Mouse (Mus musculus) heart, embryonic 15.5 days (tissue): Measurements from ENCODE around the gene Cux1. TPM values are rescaled to one million over a fixed set of nuclear protein-coding genes. Genes with fewer than 3 reads are reported as not detected.

ENCODE experiments used
- ATAC-seq: fragments of 200-750 bp; cut with Nextera tagmentation; replicated peaks from 2 replicates; pipeline ENCODE4 v1.8.0; 2017; ENCODE audit warnings: low read depth, moderate TSS enrichment; ENCODE audit not compliant: insufficient number of reproducible peaks, insufficient read depth, low FRiP score
- H3K27ac ChIP-seq: fragments of 300-500 bp; sonication (generic); 2 replicates; pipeline ENCODE4 v1.5.1; 2015; ENCODE audit warnings: mild to moderate bottlenecking, inconsistent platforms
- H3K27me3 ChIP-seq: fragments of 300-500 bp; sonication (generic); 2 replicates; pipeline ENCODE4 v1.6.1; 2015; ENCODE audit warnings: inconsistent platforms
- H3K36me3 ChIP-seq: fragments of 300-500 bp; sonication (generic); 2 replicates; pipeline ENCODE4 v1.6.1; 2015; ENCODE audit warnings: mild to moderate bottlenecking, inconsistent platforms
- H3K4me1 ChIP-seq: fragments of 300-500 bp; sonication (generic); replicated peaks from 2 replicates; pipeline ENCODE4 v1.6.1; 2015; ENCODE audit warnings: inconsistent platforms
- H3K4me2 ChIP-seq: fragments of 300-500 bp; sonication (generic); 2 replicates; pipeline ENCODE4 v1.6.1; 2015; ENCODE audit warnings: inconsistent platforms, mild to moderate bottlenecking, moderate library complexity
- H3K4me3 ChIP-seq: fragments of 300-500 bp; sonication (generic); 2 replicates; pipeline ENCODE4 v1.5.1; 2015; ENCODE audit warnings: mild to moderate bottlenecking, inconsistent platforms
- H3K9ac ChIP-seq: fragments of 300-500 bp; sonication (generic); 2 replicates; pipeline ENCODE4 v1.6.1; 2015; ENCODE audit warnings: mild to moderate bottlenecking, inconsistent platforms
- H3K9me3 ChIP-seq: fragments of 300-500 bp; sonication (generic); replicated peaks from 2 replicates; pipeline ENCODE4 v1.6.1; 2016; ENCODE audit warnings: inconsistent platforms
- WGBS: fragments of 180-500 bp; shearing (Covaris S2); methylation state at CpG from one replicate; pipeline ENCODE4 v1.1.7; 2015; ENCODE audit warnings: mixed read lengths; 5-methylcytosine and 5-hydroxymethylcytosine counted together
- polyA plus RNA-seq: library from polyadenylated mRNA; unstranded; fragments of >200 nt; fragmentation: Nextera tagmentation; extraction: Ambion mirVana; gene quantifications from 2 replicates; pipeline ENCODE4 v1.2.1, GENCODE M21; 2015

Cux1 gene
- polyA plus RNA-seq, 1 experiment from 2014 or later = 71.2 TPM

DNA sequence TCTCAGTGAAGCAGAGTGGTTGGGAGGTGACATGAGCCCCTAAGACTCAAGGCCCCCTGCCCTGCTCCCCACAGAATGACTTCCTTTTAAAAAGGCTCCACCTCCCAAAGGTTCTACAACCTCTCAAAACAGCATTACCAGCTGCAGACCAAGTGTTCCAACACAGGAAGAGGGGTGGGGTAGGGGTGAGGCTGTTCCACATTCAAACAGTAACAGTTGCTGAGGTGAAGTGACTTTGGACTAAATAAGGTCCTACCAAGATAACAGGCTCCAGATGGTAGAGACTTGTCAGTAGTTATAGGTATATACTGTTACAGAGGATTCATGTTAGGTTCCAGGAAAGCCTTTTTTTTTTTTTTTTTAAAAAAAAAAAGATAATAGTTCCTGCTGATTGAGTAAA is 117.5 kb downstream of the Cux1 start:
- Histone ChIP-seq H3K4me3 (no peak overlapping the region), H3K36me3 (no peaks in the 10 kb centered on the region), H3K9ac (no peak overlapping the region), H3K4me1 (peaks cover 20% of the 10 kb centered on the region), H3K4me2 (no peak overlapping the region), H3K27me3 (no peaks in the 10 kb centered on the region), H3K27ac (no peak overlapping the region), H3K9me3 (no peaks in the 10 kb centered on the region)
- no peak for ATAC-seq

DNA sequence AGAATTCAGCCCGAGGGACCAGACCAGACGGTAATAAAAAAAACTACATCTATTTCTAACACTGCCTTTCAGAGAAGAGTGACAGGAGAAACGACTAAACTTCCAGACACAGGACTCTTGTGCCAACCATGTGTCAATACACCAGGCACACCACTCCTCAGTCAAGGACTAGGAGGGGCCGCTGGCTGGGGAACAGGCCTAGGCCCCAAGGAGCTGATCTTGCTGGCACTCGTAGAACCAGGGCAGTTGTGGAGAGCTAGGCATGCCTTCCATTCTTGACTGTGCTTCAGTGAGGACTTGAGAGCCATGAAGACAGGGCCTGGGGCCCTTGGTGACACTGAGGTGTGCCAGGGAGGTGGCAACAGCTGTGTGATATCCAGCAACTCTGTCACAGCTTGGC is 121.3 kb downstream of the Cux1 start:
- Histone ChIP-seq H3K4me2 (no peak overlapping the region), H3K36me3 (no peaks in the 10 kb centered on the region), H3K27me3 (no peaks in the 10 kb centered on the region), H3K9ac (no peak overlapping the region), H3K4me1 (peaks cover 42% of the 10 kb centered on the region), H3K4me3 (no peak overlapping the region), H3K9me3 (no peaks in the 10 kb centered on the region), H3K27ac (peak overlapping the region; percentile 61)
- WGBS = 31% methylated on average over 5 of the region's 5 CpGs
- ATAC-seq = peak; percentile 69

DNA sequence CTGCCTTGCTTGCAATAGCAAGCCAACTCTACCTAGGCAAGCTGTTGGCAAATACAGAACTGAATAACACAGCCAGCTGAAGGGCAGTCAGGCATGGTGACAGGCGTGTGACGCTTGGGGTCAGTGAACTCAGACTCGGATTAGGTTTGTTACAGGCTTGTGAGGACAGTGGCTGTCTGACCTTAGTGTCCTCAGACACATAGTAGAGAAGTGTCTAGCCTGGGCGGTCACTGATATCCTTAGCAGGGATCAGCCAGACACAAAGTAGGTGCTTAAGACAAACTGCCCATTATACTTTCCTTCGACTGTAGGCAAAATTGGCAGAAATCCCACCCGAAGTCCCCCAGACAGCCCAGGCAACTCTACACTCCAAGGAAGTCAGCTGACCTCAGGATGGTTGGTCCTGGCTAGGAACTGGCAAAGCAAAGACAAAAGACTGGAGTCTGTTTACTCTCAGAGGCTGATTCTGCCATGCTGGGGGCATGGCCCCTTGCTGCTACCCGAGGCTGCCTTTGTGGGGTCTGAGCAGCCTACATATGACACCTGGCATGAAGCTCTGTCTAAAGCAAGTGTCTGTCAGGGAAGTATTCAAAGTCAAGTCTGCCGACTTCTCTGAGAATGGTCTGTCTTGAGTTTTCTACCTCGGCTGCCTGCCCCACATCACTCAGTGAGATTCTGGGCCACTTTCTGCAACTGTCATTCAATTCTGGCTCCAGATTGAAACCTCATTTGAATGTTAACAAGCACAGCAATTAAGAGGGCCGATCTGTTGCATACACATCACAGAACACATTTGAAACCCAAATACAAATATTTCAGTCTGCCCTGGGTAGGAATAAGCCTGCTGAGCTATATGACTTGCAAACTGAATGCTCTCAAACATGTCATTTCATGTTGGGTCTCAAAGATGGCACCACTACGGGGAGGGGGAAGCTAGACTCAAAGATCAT is 124.8 kb downstream of the Cux1 start:
- Histone ChIP-seq H3K9me3 (no peaks in the 10 kb centered on the region), H3K9ac (no peak overlapping the region), H3K27me3 (no peaks in the 10 kb centered on the region), H3K4me3 (no peak overlapping the region), H3K4me2 (no peak overlapping the region), H3K4me1 (peaks cover 37% of the 10 kb centered on the region), H3K27ac (peak overlapping the region; percentile 23; the same call in 1 of the 2 replicates), H3K36me3 (no peaks in the 10 kb centered on the region)
- ATAC-seq = no peak
- WGBS = 43% methylated on average over 11 of the region's 11 CpGs

DNA sequence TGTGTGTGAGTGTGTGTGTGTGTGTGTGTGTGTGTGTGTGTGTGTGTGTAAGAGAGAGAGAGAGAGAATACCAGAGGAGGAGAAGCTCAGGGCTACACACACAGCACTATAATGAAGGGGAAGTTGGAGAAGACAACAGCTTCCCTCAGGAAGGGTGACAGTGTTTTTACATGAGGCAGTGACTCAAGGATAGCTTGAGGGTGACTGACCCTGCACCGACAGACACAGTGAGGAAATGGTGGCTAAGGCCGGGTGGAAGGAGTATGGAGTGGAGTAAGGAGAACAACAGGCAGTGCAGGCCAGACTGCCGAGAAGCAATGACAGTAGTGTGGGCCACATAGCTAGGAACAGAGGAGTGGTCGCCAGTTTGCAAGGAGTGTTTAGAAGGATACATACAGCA is 137.6 kb downstream of the Cux1 start:
- H3K4me2 ChIP-seq = no peak overlapping the region
- WGBS = 62% methylated on average over 4 of the region's 4 CpGs
- H3K27me3 ChIP-seq = no peaks in the 10 kb centered on the region
- H3K27ac ChIP-seq = 0 out of 2 replicates have a peak overlapping the region, but pooled peaks have one; percentile 18
- H3K4me1 ChIP-seq = peaks cover 32% of the 10 kb centered on the region
- no peaks in the 10 kb centered on the region for H3K9me3 ChIP-seq
- H3K9ac ChIP-seq = no peak overlapping the region
- no peak overlapping the region for H3K4me3 ChIP-seq
- no peak for ATAC-seq
- no peaks in the 10 kb centered on the region for H3K36me3 ChIP-seq

DNA sequence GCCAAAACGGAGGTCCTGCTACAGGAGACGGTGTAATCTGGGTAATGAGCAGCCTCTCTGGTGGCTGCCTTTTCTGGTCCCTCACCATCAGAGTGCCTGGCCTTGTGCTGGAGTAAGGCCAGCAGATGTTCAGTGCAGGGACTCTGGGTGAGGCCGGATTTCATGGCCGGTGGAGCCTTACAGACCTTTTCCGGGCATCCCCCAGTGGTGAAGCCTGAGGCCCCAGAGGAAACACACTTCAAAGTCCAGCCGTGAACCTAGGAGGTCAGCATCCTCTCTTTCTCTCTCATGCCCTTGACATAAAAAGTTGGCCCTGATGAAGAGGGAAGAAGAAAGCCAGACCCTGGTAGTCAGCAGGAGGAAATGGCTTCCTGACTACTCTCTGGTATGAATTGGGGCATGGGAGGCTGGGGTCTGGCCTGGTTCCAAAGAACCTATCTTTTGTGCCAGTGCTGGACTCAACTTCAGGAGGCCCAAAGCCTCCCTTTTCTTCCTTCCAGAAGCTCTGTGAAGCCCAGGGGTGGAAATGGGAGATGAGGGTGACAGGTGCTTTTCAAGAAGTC is 138.7 kb downstream of the Cux1 start:
- WGBS = 16% methylated on average over 6 of the region's 6 CpGs
- peak overlapping the region; percentile 95 for H3K27ac ChIP-seq
- no peaks in the 10 kb centered on the region for H3K27me3 ChIP-seq
- H3K36me3 ChIP-seq = no peaks in the 10 kb centered on the region
- no peak overlapping the region for H3K4me3 ChIP-seq
- H3K4me2 ChIP-seq = peak overlapping the region; percentile 50
- peaks cover 32% of the 10 kb centered on the region for H3K4me1 ChIP-seq
- ATAC-seq = peak; percentile 57
- H3K9me3 ChIP-seq = no peaks in the 10 kb centered on the region
- no peak overlapping the region for H3K9ac ChIP-seq

DNA sequence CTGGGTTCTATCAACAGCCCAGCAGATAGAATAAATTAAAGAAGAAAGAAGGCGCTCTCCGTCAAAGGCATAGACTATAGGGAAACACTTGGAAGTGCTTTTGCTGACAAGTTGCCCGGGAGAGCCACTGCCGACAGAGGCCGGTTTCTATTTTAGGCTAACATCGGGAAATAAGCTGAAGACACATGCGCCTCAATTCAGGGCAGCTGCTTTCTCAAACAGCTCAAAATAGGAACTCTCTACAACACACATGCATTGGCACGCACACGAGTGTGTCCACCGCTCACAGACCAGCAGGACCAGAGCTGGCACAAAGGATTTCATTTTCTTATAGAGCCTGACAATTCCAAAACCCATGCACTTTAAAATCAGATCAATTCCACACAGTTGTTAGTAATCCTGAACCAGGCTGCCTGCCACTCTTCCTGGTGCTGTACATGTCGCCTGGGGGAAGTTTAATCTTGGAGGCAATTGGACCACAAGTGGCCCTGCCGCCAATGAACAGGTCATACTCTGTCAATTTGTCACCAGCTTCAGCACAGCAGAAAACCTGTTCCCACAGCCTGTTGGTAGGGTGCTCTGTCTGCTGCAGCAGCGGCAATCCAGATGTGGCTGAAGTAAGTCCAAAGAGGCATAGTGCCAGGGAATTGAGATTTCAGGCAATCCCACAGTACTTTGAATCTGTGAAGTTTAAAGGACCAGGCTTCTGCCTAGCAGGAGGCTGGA is 139.4 kb downstream of the Cux1 start:
- Histone ChIP-seq H3K4me2 (peak overlapping the region; percentile 50), H3K27me3 (no peaks in the 10 kb centered on the region), H3K4me3 (peak overlapping the region; percentile 7; the same call in 1 of the 2 replicates), H3K9ac (peak overlapping the region; percentile 26; the same call in 1 of the 2 replicates), H3K9me3 (no peaks in the 10 kb centered on the region), H3K4me1 (peaks cover 32% of the 10 kb centered on the region), H3K36me3 (no peaks in the 10 kb centered on the region), H3K27ac (peak overlapping the region; percentile 95)
- WGBS = 16% methylated on average over 13 of the region's 13 CpGs
- peak; percentile 54 for ATAC-seq

DNA sequence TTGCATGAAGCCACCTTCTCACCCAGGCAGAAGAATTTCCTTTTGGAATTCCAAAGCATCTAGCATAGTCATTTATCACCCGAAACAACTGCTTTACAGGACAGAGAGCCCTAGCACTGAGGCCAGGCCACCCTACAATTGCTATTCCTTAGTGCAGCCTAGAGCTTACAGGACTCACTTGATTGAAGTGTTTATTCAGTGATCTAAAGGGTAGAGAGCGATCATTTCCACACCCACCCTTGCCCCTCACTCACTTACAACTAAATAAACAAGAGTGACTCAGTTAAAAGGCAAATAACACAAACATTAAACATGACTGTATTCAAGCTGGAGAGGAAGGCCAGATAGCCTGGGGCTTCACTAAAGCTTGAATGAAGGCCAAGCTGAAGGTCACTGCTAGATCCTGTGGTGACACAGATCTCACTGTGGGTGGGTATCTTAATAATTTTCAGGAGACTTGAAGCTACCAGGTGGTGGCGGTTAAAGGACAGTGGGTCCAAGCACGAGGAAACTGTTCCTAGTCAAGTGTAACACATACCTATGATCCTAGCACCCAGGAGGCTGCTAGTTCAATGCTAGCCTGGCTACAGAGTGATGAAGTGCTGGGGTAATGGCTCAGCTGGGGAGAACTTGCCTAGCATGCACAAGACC is 140.0 kb downstream of the Cux1 start:
- Histone ChIP-seq H3K27ac (peak overlapping the region; percentile 95), H3K4me1 (peaks cover 32% of the 10 kb centered on the region), H3K4me2 (peak overlapping the region; percentile 50), H3K36me3 (no peaks in the 10 kb centered on the region), H3K9me3 (no peaks in the 10 kb centered on the region), H3K9ac (peak overlapping the region; percentile 26; the same call in 1 of the 2 replicates), H3K4me3 (0 out of 2 replicates have a peak overlapping the region, but pooled peaks have one; percentile 7), H3K27me3 (no peaks in the 10 kb centered on the region)
- WGBS = 36% methylated on average over 4 of the region's 4 CpGs
- no peak for ATAC-seq

DNA sequence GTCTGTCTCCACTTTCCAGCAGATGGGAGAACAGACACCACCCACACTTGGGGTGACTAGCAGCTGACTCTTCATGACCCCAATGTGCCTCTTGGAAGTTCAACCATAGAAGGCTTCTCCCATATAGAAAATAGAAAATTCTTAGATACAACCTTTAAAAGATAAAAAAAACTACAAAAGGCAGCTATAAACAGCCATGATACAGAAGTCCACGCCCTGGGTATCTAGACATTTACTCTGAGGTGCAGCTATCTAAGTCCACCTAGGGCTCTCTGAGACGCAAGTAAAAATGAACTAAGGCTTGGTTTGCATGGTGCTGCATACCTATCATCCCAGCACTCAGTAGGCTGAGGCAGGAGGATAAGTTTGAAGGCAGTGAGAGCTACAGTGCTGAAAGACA is 144.3 kb downstream of the Cux1 start:
- H3K4me2 ChIP-seq = no peak overlapping the region
- no peak overlapping the region for H3K4me3 ChIP-seq
- ATAC-seq = no peak
- peaks cover 36% of the 10 kb centered on the region for H3K4me1 ChIP-seq
- H3K36me3 ChIP-seq = no peaks in the 10 kb centered on the region
- no peaks in the 10 kb centered on the region for H3K9me3 ChIP-seq
- no peak overlapping the region for H3K27ac ChIP-seq
- no peaks in the 10 kb centered on the region for H3K27me3 ChIP-seq
- H3K9ac ChIP-seq = no peak overlapping the region
- WGBS = 93% methylated on average over 2 of the region's 2 CpGs

DNA sequence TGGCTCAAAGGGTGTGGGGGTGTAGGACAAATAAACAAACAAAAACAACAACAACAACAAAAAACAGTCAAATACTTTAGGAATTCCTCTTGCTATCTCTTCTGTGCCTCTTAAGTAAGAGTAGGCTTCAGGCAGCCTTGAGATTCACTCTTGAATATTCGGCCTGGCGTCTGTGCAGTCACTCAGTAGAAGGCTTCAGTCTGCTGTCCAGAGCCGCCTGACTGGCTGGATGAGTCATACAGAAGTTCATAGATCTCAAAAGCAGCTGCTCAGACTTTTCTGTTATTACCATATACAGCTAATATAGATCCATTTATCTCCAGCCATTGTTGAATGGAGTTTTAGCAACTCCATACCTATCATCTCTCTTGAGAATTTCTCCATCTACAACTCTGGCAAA is 145.4 kb downstream of the Cux1 start:
- peaks cover 30% of the 10 kb centered on the region for H3K4me1 ChIP-seq
- no peak overlapping the region for H3K27ac ChIP-seq
- H3K4me3 ChIP-seq = no peak overlapping the region
- no peaks in the 10 kb centered on the region for H3K27me3 ChIP-seq
- H3K36me3 ChIP-seq = no peaks in the 10 kb centered on the region
- ATAC-seq = no peak
- H3K4me2 ChIP-seq = no peak overlapping the region
- 50% methylated on average over 3 of the region's 3 CpGs for WGBS
- H3K9me3 ChIP-seq = no peaks in the 10 kb centered on the region
- no peak overlapping the region for H3K9ac ChIP-seq

DNA sequence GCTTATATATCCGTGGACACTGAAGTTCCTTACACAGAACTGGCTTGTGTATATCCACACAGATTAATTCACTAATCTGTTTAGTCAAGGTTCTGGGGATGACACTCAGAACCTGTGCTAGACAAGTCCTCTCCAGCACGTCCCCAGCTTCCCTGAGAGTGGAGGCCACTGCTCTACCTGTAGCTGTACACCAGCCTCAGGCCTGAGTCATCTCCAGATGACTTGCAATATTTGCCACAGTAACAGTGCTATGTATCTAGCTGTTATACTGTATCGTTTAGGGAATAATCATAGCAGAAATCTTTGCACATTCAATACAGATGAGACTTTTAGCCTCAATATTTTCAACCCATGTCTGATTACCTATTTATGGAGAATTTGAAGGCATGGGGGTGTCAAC is 146.0 kb downstream of the Cux1 start:
- no peaks in the 10 kb centered on the region for H3K9me3 ChIP-seq
- ATAC-seq = no peak
- no peak overlapping the region for H3K27ac ChIP-seq
- H3K4me3 ChIP-seq = no peak overlapping the region
- H3K4me1 ChIP-seq = peaks cover 24% of the 10 kb centered on the region
- no peak overlapping the region for H3K9ac ChIP-seq
- 83% methylated on average over 3 of the region's 3 CpGs for WGBS
- no peaks in the 10 kb centered on the region for H3K36me3 ChIP-seq
- no peaks in the 10 kb centered on the region for H3K27me3 ChIP-seq
- H3K4me2 ChIP-seq = no peak overlapping the region

DNA sequence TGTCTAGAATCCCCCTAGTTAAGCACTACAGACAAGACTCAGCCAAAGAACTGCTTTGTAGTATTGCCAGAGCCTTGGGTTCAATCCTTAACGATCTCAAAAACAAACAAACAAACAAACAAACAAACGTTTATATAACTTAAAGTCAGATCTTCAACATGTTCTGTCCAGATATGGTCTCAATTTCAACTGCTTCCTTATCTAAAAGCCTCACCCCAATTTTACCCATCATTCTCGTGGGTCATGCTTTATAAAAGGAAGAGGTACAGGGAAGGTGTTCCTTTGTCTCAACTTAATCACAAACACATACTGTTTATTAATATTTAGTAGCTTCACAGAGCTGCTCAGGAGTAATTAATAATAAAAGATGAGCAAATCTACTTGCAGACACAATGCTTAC is 146.9 kb downstream of the Cux1 start:
- WGBS = 75% methylated on average over 3 of the region's 3 CpGs
- no peak overlapping the region for H3K4me2 ChIP-seq
- ATAC-seq = no peak
- H3K27ac ChIP-seq = no peak overlapping the region
- H3K9ac ChIP-seq = no peak overlapping the region
- H3K4me3 ChIP-seq = no peak overlapping the region
- H3K9me3 ChIP-seq = no peaks in the 10 kb centered on the region
- H3K36me3 ChIP-seq = no peaks in the 10 kb centered on the region
- peaks cover 27% of the 10 kb centered on the region for H3K4me1 ChIP-seq
- H3K27me3 ChIP-seq = no peaks in the 10 kb centered on the region
